Mouse (Mus musculus) hematopoietic stem cell, adult 5-6 weeks (primary cell): Measurements from ENCODE around the gene Klhl3. TPM values are rescaled to one million over a fixed set of nuclear protein-coding genes. Genes with fewer than 3 reads are reported as not detected.
"Not testable (repeated sequence)": the region's sequence is repeated elsewhere in the genome, so short reads cannot be mapped to it uniquely, and the experiment has no call there.

Experiments
- ATAC-seq, 2 experiments: fragments of 125-278 bp in 1 of 2; replicated peaks in 1 of 2; 2 replicates each; pipeline ENCODE4 v1.8.0; 2016 to 2017; ENCODE audit warnings: inconsistent platforms in 2 of 2, mild to moderate bottlenecking in 2 of 2, moderate number of reproducible peaks in 2 of 2, low read depth in 1 of 2, moderate TSS enrichment in 1 of 2; ENCODE audit not compliant: low FRiP score in 2 of 2, poor library complexity in 2 of 2, severe bottlenecking in 2 of 2, insufficient read depth in 1 of 2, low TSS enrichment in 1 of 2
- total RNA-seq: library from RNA; stranded (forward); fragments of 172-1452, 232-1000 nt; gene quantifications from 2 replicates; pipeline ENCODE4 v1.2.3, GENCODE M21; 2017

Klhl3 gene
- 5.9 and 8.2 TPM in 2 replicates for total RNA-seq

DNA sequence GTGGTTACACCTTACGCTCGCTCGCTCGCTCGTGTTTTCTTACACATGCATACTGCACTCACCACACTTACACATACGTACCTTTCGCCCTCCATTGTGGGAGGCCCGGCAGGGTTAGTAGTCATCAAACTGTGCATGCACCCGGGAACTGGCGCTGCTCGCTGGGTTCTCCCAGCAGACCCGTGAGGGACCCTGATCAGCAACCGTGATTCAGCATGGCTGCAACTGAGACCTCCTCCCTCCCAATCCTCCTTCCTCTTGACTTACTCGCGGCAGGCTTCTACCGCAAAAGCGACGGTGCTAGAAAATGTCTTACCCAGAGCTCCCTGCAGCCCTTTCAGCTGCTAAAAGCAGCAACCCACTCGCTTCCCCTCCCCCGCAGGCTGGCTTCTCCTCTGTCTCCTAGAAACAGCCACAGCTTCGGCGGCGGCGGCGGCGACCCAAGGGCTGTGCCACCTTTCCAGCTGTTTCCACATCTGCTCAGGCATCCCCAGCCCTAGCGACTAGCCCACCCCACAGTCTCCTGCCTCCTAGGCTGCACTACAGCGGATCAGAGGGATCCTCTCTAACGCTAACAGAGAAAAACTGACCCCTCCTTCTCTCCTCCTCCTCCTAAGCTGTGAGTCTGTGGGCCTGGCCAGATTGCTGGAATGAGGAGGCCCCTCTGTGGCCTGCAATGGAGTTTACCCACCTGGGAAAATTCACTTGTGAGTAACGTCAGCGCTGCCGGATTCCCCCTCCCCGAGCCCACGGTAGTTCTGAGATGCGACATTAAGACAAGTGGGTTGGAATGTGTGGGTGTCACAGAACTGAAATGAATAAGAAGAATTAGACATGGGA lies at the start of gene Klhl3:
Gene Klhl3, minus strand, starts transcription at position 532 of the 840 bp plus-strand sequence.
- peak; percentile 66 to 68 for ATAC-seq

GRCm38 (mm10) chr13:58160761-58161160 lies 47.4 kb upstream of the Klhl3 start:
- no peak for ATAC-seq

- peak; percentile 69 to 77 for ATAC-seq
Observed at GRCm38 (mm10) chr13:58158099-58158912, 44.9 kb upstream of the Klhl3 start.

GRCm38 (mm10) chr13:58157447-58158098 lies 44.2 kb upstream of the Klhl3 start, which contains the start of gene Idnk:
Gene Idnk (plus strand): TSS chr13:58157649.
- ATAC-seq = peak; percentile 68 to 87

DNA sequence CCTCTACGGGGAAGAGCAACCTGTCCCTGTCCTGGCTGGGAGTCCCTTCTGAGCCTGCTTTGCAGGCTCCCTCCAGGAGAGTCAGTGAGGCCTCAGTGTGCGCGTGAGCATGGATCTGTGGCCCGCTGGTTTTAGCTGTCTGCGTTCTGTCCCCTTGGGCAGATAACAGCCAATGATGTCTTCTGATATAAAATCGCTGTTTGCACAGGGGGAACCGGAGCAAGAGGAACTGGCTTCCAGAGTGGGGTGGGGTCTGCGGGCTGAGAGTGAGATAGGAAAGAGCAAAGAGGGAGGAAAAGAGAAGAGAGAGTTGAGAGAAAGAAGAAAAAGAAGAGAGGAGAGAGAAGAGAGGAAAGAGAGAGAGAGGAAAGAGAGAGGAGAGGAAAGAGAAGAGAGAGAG lies 43.6 kb upstream of the Klhl3 start:
- no peak for ATAC-seq

DNA sequence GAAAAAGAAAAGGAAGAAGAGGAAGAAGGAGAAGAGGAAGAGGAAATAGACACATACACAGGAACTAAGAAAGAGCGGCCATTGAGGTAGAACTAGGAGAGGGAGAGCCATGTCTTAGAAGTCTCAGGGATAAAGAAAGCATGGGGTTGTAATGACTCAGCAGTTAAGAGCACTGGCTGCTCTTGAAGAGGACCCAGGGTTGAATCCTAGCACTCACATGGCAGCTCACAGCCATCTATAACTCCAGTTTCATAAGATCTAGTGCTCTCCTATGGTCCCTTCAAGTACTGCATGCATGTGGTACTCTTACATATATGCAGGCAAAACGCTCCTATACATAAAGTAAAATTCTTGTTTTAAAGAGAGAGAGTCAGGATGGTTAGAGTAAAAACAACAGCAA lies 42.6 kb upstream of the Klhl3 start:
- ATAC-seq = no peak

- no peak for ATAC-seq
Observed at GRCm38 (mm10) chr13:58150442-58150841, 37.0 kb upstream of the Klhl3 start.

- no peak for ATAC-seq
Observed at GRCm38 (mm10) chr13:58149629-58150028, 36.2 kb upstream of the Klhl3 start.

DNA sequence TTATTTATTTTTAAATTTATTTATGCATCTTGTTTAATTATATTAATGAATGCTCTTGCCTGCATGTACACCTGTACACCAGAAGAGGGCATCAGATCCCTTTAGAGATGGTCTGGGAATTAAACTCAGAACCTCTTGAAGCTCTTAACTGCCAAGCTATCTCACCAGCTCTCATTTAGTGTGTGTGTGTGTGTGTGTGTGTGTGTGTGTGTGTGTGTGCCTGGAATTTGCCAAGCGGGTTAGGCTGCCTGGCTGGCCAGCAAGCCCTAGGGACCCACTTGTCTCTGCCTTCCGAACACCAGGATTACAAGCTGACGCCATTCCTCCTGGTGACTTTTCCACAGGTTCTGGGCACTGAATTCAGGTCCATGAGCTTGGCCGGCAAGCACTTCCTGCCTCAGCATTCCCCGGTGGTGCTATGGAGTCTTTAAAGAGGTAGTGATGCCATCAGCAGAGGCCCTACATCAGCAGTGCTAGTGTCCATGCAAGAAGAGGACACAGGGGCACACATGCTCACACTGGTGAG lies 35.7 kb upstream of the Klhl3 start:
- peak in 1 of 2 experiments; percentile 71; a peak in 3 of 4 replicates for ATAC-seq

DNA sequence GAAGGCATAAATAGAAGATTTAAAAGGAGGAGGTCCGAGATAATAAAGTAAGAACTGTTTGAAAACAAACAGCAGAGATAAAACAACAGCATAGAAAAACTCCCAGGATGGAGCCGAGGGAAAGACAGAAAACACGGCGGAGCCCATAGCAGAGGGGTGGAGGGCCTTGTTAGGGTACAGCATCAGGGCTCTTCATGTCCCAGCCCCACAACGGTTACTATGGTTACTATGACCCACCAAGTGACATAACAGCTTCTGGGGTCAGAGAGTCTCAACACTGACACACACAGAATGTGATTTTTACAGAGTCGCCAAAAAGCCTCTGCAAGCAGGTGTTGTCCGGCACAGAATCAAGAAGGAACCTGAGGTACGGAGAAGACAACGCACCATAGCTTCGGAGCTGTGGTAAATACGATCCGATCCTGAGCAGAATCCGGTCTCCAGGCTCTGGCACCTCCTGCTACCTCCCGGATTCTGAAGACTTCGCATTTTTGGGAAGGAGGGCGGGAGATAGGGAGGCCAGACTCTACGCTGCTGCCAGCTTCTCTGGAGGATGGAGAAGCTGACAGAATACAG lies 35.0 kb upstream of the Klhl3 start:
- peak; percentile 80 to 81 for ATAC-seq

DNA sequence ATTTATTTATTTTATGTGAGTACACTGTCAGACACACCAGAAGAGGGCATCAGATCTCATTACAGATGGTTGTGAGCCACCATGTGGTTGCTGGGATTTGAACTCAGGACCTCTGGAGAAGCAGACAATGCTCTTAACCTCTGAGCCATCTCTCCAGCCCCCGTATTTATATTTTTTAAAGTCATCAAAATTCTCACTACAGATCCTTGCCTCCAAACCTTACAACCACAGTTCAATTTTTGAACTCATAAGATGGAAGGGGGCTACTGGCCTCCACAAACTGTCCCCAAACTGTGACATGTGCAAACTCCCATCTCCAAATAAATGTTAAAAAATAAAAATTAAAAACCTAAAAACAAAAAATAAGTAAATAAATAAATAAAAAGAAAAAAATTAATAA lies 34.4 kb upstream of the Klhl3 start:
- no peak for ATAC-seq

GRCm38 (mm10) chr13:58146603-58147002 lies 33.2 kb upstream of the Klhl3 start:
- not testable (repeated sequence) for ATAC-seq

DNA sequence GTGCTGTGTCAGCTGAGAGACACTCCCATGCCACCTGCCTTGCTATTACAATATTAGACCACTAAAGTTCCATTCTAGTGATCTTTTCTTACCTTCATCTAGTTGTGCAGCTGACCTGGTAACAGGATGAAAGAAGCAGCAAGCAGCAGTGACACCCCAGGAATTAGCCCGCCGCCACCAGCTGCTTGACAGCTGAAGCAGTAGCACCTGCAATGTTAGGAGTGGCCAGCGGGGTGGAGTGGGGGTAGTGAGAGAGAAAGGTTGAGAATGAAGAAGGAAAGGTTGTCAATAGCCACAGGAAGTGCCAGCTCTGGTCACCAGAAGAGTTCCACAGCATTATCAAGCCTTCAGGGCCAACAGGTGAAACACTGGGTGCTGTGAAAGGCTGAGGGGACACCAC lies 18.3 kb upstream of the Klhl3 start:
- no peak for ATAC-seq

GRCm38 (mm10) chr13:58129687-58130246 lies 16.4 kb upstream of the Klhl3 start:
- ATAC-seq = no peak

DNA sequence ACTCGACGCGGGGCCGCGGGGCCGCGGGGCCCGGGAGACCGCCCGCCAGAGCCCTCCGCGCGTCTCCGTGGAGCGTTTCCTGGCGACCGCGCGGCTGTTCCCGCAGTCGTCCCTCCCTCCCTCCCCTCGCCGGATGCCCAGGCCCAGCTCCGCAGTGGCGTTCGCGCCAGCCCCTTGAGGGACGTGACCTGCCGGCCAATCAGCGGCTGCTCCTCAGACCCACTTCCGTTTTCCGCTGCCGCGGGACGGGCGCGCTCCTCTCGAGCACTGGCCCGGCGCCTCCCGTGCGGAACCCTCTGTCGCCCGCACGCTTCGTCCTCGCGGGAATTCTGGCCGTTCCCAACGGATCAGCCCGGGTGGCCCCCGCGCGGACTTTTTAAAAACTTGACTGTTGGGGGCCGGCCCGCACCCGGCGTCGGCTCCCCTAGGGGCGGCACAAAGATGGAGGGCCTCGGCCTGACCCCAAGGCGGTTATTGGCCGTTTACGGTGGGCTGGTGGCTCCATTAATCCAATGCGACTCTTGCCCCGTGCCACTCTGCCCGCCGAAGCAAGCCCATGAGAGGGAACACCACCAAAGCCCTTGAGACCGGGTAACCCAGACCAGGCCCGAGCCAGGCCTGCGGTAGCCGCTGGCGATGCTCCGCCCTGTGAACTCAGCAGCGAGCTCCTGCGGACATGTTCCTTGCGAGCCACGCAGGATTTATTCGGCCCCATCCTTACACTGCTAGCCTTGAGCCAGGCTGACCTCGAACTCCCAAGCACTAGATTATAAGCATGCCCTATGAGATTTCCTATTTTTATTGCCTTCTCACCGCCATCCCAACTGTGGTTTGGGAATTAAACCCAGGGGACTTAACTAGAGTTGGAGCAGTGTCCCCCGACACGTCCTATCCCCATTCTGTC lies 15.6 kb upstream of the Klhl3 start:
- peak; percentile 88 to 89 for ATAC-seq

- ATAC-seq = peak; percentile 58 to 73
Observed at GRCm38 (mm10) chr13:58128396-58128767, 15.0 kb upstream of the Klhl3 start, which contains the start of gene Hnrnpa0. Gene Hnrnpa0 (minus strand): TSS chr13:58128556.
